Mouse (Mus musculus) lung, embryonic 16.5 days (tissue): ENCODE results near the gene Krt12. TPM values are rescaled to one million over a fixed set of nuclear protein-coding genes. Genes with fewer than 3 reads are reported as not detected.

Experiments
- ATAC-seq: fragments of 200-750 bp; cut with Nextera tagmentation; 2 replicates; pipeline ENCODE4 v1.8.0; 2017; ENCODE audit warnings: low read depth, mild to moderate bottlenecking, moderate library complexity
- H3K27ac ChIP-seq: fragments of 300-500 bp; sonication (generic); 2 replicates; pipeline ENCODE4 v1.5.1; 2014; ENCODE audit warnings: mild to moderate bottlenecking, control low read depth, low read length
- H3K27me3 ChIP-seq: fragments of 300-500 bp; sonication (generic); 2 replicates; pipeline ENCODE4 v1.6.1; 2014; ENCODE audit warnings: low read depth, low read length, mixed read lengths; ENCODE audit not compliant: control insufficient read depth, insufficient read depth
- H3K36me3 ChIP-seq: fragments of 300-500 bp; sonication (generic); 2 replicates; pipeline ENCODE4 v1.6.1; 2014; ENCODE audit warnings: low read length; ENCODE audit not compliant: control insufficient read depth, insufficient read depth
- H3K4me1 ChIP-seq: fragments of 300-500 bp; sonication (generic); replicated peaks from 2 replicates; pipeline ENCODE4 v1.6.1; 2014; ENCODE audit warnings: low read length, mixed read lengths; ENCODE audit not compliant: control insufficient read depth, insufficient read depth
- H3K4me2 ChIP-seq: fragments of 300-500 bp; sonication (generic); 2 replicates; pipeline ENCODE4 v1.6.1; 2014; ENCODE audit warnings: low read depth, low read length, control low read depth
- H3K4me3 ChIP-seq: fragments of 300-500 bp; sonication (generic); 2 replicates; pipeline ENCODE4 v1.5.1; 2014; ENCODE audit warnings: mild to moderate bottlenecking, low read length, control low read depth
- H3K9ac ChIP-seq: fragments of 300-500 bp; sonication (generic); 2 replicates; pipeline ENCODE4 v1.6.1; 2014; ENCODE audit warnings: low read length, control low read depth
- H3K9me3 ChIP-seq: fragments of 300-500 bp; sonication (generic); 2 replicates; pipeline ENCODE4 v1.6.1; 2016; ENCODE audit warnings: low read length; ENCODE audit not compliant: control insufficient read depth
- WGBS: fragments of 180-500 bp; shearing (Covaris S2); extraction: QIAGEN DNeasy Blood & Tissue Kit; methylation state at CpG from one replicate; pipeline ENCODE4 v1.1.7; 2014; 5-methylcytosine and 5-hydroxymethylcytosine counted together
- polyA plus RNA-seq: library from polyadenylated mRNA; unstranded; fragments of >200 nt; fragmentation: Nextera tagmentation; extraction: Ambion mirVana; gene quantifications from 2 replicates; pipeline ENCODE4 v1.2.1, GENCODE M21; 2015

Gene Krt12
- polyA plus RNA-seq, result not detected in 2 replicates

DNA sequence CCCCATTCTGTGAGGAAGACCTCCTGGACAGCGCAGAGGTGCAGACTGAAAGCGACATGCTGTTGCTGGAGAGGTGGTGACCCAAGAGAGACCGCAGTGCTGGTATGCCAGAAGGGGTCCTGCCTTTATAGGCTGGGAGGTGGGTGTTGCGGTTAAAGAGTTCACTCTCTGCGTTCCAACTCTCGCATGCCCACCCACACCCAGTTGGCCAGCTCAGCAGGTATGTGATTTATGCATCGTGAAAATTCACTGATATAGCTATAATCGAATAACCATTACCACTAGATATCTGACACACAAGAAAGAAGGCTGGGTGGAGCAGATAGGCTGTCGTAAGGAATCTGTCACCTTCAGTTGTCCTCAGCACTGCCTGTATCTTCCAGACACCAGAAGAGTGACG is at the start of gene Krt12:
Gene Krt12, minus strand, starts transcription at position 101 of the 400 bp plus-strand sequence.
- no peak for ATAC-seq
- Histone ChIP-seq H3K9me3 (no peaks in the 10 kb centered on the region), H3K27ac (no peak within 1 kb of the TSS), H3K36me3 (no peaks in the 10 kb centered on the region), H3K4me1 (no peaks in the 10 kb centered on the region), H3K9ac (no peak within 1 kb of the TSS), H3K27me3 (no peaks in the 10 kb centered on the region), H3K4me2 (no peak within 1 kb of the TSS), H3K4me3 (no peak within 1 kb of the TSS)
- WGBS, result 72% methylated on average over 10 of the region's 10 CpGs

DNA sequence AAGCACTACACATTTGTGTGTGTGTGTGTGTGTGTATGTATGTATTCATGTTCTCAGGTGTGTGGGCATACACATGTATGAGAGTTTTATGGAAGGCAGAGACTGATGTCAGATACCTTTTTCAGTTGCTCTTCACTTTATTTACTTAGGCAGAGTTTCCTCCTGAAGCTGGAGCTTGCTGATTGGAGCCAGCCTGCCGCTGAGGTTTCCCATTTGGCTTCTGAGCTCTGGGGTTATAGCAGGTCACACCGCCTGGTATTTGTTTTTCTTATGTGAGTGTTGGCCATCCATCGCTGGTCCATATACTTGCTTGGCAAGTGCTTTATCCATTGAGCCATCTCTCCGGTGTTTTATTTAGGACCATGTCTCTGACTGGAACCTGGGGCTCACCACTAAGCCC is 47.2 kb upstream of the Krt12 start:
- Histone ChIP-seq H3K4me3 (no peak overlapping the region), H3K27ac (peak overlapping the region; percentile 56), H3K36me3 (no peaks in the 10 kb centered on the region), H3K27me3 (no peaks in the 10 kb centered on the region), H3K4me1 (peaks cover 10% of the 10 kb centered on the region), H3K9ac (no peak overlapping the region), H3K9me3 (no peaks in the 10 kb centered on the region), H3K4me2 (no peak overlapping the region)
- 18% methylated on average over 4 of the region's 4 CpGs for WGBS
- ATAC-seq, result no peak

DNA sequence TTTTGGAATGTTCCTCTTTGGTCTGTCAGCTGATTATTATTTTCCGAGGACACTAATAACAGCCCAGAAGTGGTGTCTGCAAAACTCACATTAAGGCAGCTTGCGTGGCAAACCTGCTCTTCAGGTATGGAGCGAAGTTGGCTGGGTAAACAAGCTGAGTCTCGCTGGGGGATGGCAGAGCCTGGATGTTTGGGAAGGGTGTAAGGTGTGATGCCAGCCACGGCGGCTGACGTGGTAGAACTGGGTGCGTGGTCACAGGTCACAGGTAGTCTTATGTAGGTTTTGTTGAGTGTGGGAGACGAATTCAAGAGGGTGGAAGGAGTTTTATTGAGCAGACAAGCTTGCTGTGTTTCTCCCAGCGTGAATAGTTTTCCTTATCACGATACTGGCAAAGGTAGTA is 46.5 kb upstream of the Krt12 start:
- H3K9me3 ChIP-seq, result no peaks in the 10 kb centered on the region
- 53% methylated on average over 11 of the region's 11 CpGs for WGBS

DNA sequence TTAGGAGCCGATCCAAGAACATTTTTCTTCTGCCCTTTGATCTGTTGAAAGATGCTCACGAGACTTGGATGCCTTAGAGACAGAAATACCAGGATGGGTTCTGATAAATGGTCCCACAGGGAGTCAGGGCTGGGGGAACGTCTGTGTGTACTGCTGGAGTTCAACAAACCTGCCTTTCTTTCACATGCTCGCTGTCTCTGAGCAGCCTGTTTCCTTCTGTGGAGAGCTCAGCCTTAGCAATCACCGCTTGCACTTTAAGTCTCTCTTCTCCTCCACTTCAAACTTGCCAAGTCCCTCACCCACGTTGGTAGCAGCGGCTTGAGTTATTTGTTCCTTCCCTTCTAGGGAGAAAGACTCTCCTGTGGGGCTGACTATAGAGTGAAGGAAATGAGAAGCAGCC is 44.3 kb upstream of the Krt12 start:
- H3K9ac ChIP-seq, result peak overlapping the region; percentile 37; the same call in 1 of the 2 replicates
- H3K36me3 ChIP-seq, result no peaks in the 10 kb centered on the region
- no peaks in the 10 kb centered on the region for H3K27me3 ChIP-seq
- H3K9me3 ChIP-seq, result no peaks in the 10 kb centered on the region
- peak overlapping the region; percentile 80 for H3K27ac ChIP-seq
- 5% methylated on average over 7 of the region's 7 CpGs for WGBS
- ATAC-seq, result peak; percentile 73
- no peak overlapping the region; the same call in 1 of the 2 replicates for H3K4me2 ChIP-seq
- H3K4me3 ChIP-seq, result no peak overlapping the region
- peaks cover 10% of the 10 kb centered on the region for H3K4me1 ChIP-seq

More for the DNA sequence above, 46.5 kb upstream of the Krt12 start:
- no peak for ATAC-seq
- peaks cover 10% of the 10 kb centered on the region for H3K4me1 ChIP-seq
- no peak overlapping the region for H3K4me3 ChIP-seq
- no peaks in the 10 kb centered on the region for H3K36me3 ChIP-seq
- no peaks in the 10 kb centered on the region for H3K27me3 ChIP-seq
- H3K27ac ChIP-seq, result peak overlapping the region; percentile 56
- no peak overlapping the region for H3K4me2 ChIP-seq
- H3K9ac ChIP-seq, result no peak overlapping the region

DNA sequence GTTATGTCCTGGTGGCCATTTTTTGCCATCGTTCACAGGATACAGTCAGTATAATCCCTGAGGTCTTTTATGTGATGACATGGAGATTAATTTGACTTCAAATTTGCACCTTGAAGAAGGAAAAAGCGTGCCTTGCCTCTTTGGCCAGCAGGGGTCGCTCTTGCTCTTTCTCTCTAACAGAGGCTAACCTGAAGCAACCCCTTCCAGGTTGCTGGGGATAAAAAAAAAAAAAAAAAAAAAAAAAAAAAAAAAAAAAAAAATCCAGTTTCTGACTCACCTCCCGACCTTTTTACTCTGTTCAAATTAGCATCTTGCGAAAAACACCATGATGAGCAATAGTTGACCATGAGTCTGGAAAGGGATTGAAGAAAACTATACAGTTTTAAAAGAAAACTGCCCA is 42.8 kb upstream of the Krt12 start:
- Histone ChIP-seq H3K9me3 (no peaks in the 10 kb centered on the region), H3K4me2 (no peak overlapping the region), H3K4me1 (peaks cover 10% of the 10 kb centered on the region), H3K27me3 (no peaks in the 10 kb centered on the region), H3K4me3 (no peak overlapping the region), H3K9ac (no peak overlapping the region), H3K27ac (no peak overlapping the region), H3K36me3 (no peaks in the 10 kb centered on the region)
- ATAC-seq, result no peak
- 2% methylated on average over 5 of the region's 5 CpGs for WGBS

DNA sequence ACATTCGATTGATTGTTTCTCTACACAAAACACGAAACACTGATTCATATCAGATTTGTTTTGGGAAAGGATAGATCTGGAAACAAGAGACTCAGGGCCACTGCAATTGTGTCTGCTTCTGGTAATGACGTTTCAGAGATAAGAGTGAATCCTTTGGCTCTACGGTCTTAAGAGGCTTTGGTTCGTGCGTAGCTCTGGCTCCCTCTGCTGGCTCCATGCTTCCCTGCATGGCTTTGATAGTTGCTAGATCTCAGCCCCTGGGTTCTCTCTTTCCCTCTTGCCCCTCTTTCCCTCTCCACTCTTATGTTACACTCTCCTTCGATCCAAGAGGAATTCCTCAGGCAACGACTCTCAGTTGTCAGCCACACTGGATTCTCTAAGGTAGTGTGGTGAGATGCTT is 41.1 kb upstream of the Krt12 start:
- no peak overlapping the region for H3K4me2 ChIP-seq
- WGBS, result 8% methylated on average over 8 of the region's 8 CpGs
- no peak overlapping the region for H3K4me3 ChIP-seq
- ATAC-seq, result no peak
- no peak overlapping the region for H3K9ac ChIP-seq
- peaks cover 10% of the 10 kb centered on the region for H3K4me1 ChIP-seq
- no peaks in the 10 kb centered on the region for H3K9me3 ChIP-seq
- no peaks in the 10 kb centered on the region for H3K36me3 ChIP-seq
- H3K27ac ChIP-seq, result no peak overlapping the region
- H3K27me3 ChIP-seq, result no peaks in the 10 kb centered on the region

DNA sequence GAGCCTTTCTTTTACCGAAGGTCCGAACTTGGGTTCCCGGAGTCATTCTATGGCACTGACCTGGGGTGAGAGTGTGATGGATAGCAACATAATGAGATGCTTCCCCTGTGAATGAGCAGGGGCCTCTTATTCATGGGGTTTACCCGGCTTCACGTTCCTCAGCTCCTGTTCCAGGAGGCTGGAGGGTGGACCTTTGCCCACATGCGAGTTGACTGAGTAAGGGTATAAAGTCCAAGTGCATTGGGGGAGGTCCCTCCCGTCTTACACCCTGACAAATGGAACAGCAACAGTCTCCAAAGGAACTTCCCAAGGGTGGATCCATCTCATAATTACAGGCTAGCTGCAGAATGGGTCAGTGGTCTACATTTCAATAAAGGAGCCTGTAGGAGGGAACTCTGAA is 39.7 kb upstream of the Krt12 start:
- WGBS, result 60% methylated on average over 7 of the region's 7 CpGs
- no peak overlapping the region for H3K27ac ChIP-seq
- no peaks in the 10 kb centered on the region for H3K9me3 ChIP-seq
- H3K4me3 ChIP-seq, result no peak overlapping the region
- no peak overlapping the region for H3K9ac ChIP-seq
- peaks cover 7% of the 10 kb centered on the region for H3K4me1 ChIP-seq
- no peaks in the 10 kb centered on the region for H3K36me3 ChIP-seq
- H3K27me3 ChIP-seq, result no peaks in the 10 kb centered on the region
- ATAC-seq, result no peak
- no peak overlapping the region for H3K4me2 ChIP-seq

DNA sequence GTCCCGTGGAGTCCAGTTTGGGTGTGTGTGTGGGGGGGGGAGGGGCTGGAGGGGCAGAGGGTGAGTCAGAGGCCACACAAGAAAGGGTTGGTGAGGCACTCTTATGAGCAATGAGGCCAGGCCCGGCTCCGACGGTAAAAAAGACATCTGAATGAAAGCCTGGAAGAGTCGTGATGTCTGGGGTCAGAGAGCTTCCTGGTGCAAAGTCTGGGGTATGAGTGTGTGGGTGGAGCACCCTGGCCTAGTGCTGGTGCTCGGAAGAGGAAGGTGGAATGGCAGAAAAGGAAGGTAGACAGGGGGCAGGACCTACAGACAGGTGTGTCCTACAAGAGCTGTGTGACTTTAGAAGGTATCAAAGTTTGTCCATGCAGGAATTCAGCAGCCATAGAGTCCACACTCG is 36.8 kb upstream of the Krt12 start:
- H3K4me3 ChIP-seq, result no peak overlapping the region
- 41% methylated on average over 7 of the region's 7 CpGs for WGBS
- no peak overlapping the region for H3K4me2 ChIP-seq
- no peaks in the 10 kb centered on the region for H3K4me1 ChIP-seq
- no peak overlapping the region for H3K9ac ChIP-seq
- no peaks in the 10 kb centered on the region for H3K27me3 ChIP-seq
- no peak for ATAC-seq
- no peak overlapping the region for H3K27ac ChIP-seq
- H3K36me3 ChIP-seq, result no peaks in the 10 kb centered on the region
- no peaks in the 10 kb centered on the region for H3K9me3 ChIP-seq

DNA sequence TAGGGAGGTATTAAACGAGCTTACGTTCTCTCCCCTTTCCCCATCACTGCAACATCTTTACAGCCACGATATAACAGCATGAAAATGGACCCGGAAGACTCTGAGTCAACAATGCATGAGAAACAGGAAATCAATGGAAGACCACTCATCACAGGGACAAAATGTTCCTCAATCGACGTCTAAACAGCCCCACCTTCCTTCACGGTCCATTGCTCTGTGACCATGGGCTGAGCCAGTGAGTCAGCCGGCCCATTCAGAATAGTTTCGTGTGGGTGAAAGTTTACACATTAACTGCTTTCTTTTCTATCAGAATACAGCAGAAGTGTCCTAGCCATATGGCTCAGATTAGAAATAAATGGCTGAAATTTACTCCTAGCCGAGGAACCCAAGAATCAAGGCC is 32.7 kb upstream of the Krt12 start:
- no peak overlapping the region for H3K9ac ChIP-seq
- 73% methylated on average over 10 of the region's 10 CpGs for WGBS
- no peak for ATAC-seq

DNA sequence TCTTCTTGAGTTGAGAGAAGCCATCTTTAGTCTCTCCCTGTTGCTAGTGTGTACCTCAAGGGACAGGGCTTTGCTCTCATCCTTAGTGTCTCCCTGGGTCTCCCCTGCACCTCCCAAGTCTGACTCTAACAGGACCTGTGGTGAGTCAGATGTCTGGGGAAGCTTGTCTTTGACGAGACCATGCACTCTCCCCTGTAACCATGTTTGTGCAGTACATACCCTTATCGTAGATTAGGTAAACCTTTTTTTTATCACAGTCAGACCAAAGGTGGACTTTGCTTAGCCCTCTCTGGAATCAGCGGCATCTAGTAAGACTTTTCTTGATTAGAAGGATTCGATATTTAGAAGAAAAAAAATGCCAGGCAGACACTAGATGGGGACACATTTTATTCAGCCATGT is 32.0 kb upstream of the Krt12 start:
- Histone ChIP-seq H3K27ac (no peak overlapping the region), H3K9me3 (no peaks in the 10 kb centered on the region), H3K9ac (no peak overlapping the region), H3K36me3 (no peaks in the 10 kb centered on the region), H3K4me1 (no peaks in the 10 kb centered on the region), H3K4me3 (no peak overlapping the region), H3K4me2 (no peak overlapping the region), H3K27me3 (no peaks in the 10 kb centered on the region)
- 65% methylated on average over 4 of the region's 4 CpGs for WGBS
- ATAC-seq, result no peak

More for the DNA sequence above, 32.7 kb upstream of the Krt12 start:
- H3K27ac ChIP-seq, result no peak overlapping the region
- no peaks in the 10 kb centered on the region for H3K36me3 ChIP-seq
- H3K4me2 ChIP-seq, result no peak overlapping the region
- H3K9me3 ChIP-seq, result no peaks in the 10 kb centered on the region
- no peak overlapping the region for H3K4me3 ChIP-seq
- H3K4me1 ChIP-seq, result no peaks in the 10 kb centered on the region
- H3K27me3 ChIP-seq, result no peaks in the 10 kb centered on the region
